Mouse (Mus musculus) gastrocnemius, adult 2 months (tissue): ENCODE results near the gene Itga9. TPM values are rescaled to one million over a fixed set of nuclear protein-coding genes. Genes with fewer than 3 reads are reported as not detected.

Experiments used
- DNase-seq: peaks from one replicate; pipeline ENCODE4 v3.0.0; 2022
- H3K27ac ChIP-seq: fragments of 200-600 bp; 2 replicates; pipeline ENCODE4 v1.8.1; 2022; ENCODE audit warnings: mild to moderate bottlenecking
- H3K4me3 ChIP-seq: fragments of 200-600 bp; 2 replicates; pipeline ENCODE4 v1.8.1; 2022; ENCODE audit warnings: mild to moderate bottlenecking, moderate library complexity
- CTCF ChIP-seq: fragments of 200-600 bp; IDR thresholded peaks from 2 replicates; pipeline ENCODE4 v1.8.1; 2022; ENCODE audit warnings: antibody characterized with exemption, mild to moderate bottlenecking, moderate library complexity
- intact Hi-C: fragments of 180-260 bp; cut with DNase I; formaldehyde crosslinking; loops from one replicate; pipeline ENCODE4 v1.15.1; 2025
- total RNA-seq, 2 experiments: library from RNA; stranded (reverse); gene quantifications; 2 replicates each; pipeline ENCODE4 v1.2.3; 2021

Gene Itga9
- total RNA-seq, 2 experiments from 2014 or later = 3.0 to 5.7 TPM

- DNase-seq = peak; percentile 79
- Histone ChIP-seq H3K4me3 (peak overlapping the region; percentile 67), H3K27ac (peak overlapping the region; percentile 85)
- intact Hi-C loops = loop anchor here (5.0 kb wide), 1 partner anchor 81 kb away; no protein-coding TSS in a partner anchor
- TF ChIP-seq CTCF = no peak
Observed at GRCm38 (mm10) chr9:118611111-118611541, 4.6 kb downstream of the Itga9 start.

DNA sequence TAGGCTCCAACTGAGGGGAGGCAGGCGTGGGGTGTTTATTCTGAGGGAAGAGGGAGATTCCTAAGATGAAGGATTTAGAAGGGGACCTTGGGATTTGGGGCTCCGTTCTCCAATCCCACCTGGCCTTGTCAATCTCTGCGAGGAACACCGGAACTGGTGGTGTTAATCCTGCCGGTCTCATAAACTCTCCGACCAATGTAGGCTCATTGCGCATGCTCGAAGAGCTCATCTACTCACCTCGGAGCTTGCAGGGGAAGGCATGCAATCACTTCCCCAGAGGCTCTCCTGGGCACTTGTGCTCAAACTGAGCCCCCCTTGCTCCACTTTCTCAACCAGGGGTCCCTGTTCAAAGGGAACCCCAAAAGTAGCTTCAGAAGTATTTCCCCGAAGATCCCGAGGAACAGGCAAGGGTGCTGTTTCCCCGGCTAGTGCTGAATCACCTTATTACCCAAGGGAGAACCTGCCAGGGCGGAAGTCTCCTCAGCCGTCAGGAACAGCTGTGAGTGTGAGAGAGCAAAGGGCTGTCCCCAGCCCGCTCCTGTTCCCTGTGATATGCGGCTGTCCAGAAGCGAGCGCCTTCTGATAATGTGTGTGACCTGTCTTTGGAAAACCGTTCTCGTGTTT, 5.6 kb downstream of the Itga9 start:
- intact Hi-C loops = loop anchor here (5.0 kb wide), 1 partner anchor 80 kb away; no protein-coding TSS in a partner anchor
- no peak for TF ChIP-seq CTCF
- Histone ChIP-seq H3K4me3 (peak overlapping the region; percentile 67), H3K27ac (peak overlapping the region; percentile 85)
- DNase-seq = peak; percentile 64

- DNase-seq = no peak
- Histone ChIP-seq H3K4me3 (no peak overlapping the region), H3K27ac (no peak overlapping the region)
- intact Hi-C loops = no loop called here
- TF ChIP-seq CTCF = no peak
Observed at GRCm38 (mm10) chr9:118617237-118617636, 10.7 kb downstream of the Itga9 start.

GRCm38 (mm10) chr9:118618732-118619250, 12.3 kb downstream of the Itga9 start:
- DNase-seq = no peak
- no peak for TF ChIP-seq CTCF
- intact Hi-C loops = no loop called here
- Histone ChIP-seq H3K27ac (no peak overlapping the region), H3K4me3 (no peak overlapping the region)

DNA sequence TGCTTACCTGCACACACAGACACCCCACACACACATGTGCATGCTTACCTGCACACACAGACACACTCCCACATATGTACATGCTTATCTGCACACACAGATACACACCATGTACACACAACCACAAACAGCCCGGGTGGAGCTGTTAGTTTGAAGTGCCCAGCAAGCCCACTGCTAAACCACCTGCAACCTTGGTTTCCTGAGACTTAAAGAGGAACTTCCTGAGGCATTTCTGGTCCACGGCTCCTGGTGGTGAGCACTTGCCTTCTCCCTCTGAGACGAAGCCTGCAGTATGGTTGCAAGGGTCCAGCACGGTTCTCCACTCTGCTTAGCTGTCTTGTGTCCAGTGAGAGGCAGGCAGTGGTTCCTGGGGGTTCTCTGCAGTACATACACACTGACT, 14.3 kb downstream of the Itga9 start:
- DNase-seq = no peak
- no peak overlapping the region for H3K27ac ChIP-seq
- no peak for TF ChIP-seq CTCF
- no peak overlapping the region for H3K4me3 ChIP-seq
- intact Hi-C loops = no loop called here

- intact Hi-C loops = no loop called here
- no peak for DNase-seq
Observed at GRCm38 (mm10) chr9:118621691-118622090, 15.2 kb downstream of the Itga9 start.

GRCm38 (mm10) chr9:118622376-118623166, 16.1 kb downstream of the Itga9 start:
- no peak for TF ChIP-seq CTCF
- DNase-seq = peak; percentile 73
- peak overlapping the region; percentile 62 for H3K27ac ChIP-seq
- intact Hi-C loops = no loop called here
- H3K4me3 ChIP-seq = no peak overlapping the region

More at GRCm38 (mm10) chr9:118621691-118622090, 15.2 kb downstream of the Itga9 start:
- Histone ChIP-seq H3K4me3 (no peak overlapping the region), H3K27ac (0 out of 2 replicates have a peak overlapping the region, but pooled peaks have one; percentile 24)
- TF ChIP-seq CTCF = no peak

DNA sequence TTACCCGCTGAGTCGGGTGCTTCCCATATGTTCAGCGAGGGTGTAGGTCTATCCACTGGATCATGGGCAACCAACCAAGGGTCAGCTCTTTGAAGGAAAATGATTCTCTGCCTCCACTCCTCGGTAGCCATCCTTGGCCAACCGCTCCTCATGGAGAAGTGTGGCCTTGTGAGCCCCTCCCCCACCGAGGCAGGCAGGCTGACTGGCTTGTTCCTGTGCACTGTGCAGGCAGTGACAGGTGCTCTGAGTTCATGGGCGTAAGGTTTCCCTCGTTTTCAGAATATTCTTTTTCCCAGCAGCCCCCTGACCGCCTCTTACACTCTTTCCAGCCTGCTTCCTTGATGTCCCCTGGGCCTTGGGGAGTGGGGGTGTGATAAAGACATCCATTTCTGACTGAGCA, 17.0 kb downstream of the Itga9 start:
- intact Hi-C loops = no loop called here
- TF ChIP-seq CTCF = no peak
- Histone ChIP-seq H3K4me3 (no peak overlapping the region), H3K27ac (no peak overlapping the region)
- no peak for DNase-seq

DNA sequence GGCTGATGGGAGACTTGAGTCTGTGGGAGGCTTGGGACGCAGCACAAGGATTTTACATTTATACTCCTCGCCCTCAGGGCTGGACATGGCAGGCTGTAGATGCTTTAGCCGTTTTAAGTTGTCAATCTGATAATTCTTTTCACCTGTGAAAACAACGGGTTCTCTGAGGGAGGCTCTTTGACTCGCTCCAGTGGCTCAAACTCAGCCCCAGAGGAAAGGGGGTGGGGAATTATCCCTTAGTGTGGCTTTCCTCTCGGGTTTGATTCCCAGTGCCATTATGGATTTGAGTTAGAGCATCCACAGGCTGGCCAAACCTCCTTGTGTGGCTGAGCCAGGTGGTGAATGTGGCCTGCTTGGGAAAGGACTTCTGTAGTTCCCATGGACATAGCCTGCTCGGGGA, 17.7 kb downstream of the Itga9 start:
- H3K27ac ChIP-seq = no peak overlapping the region
- intact Hi-C loops = no loop called here
- no peak for DNase-seq
- no peak for TF ChIP-seq CTCF
- H3K4me3 ChIP-seq = no peak overlapping the region

- intact Hi-C loops = no loop called here
- no peak for DNase-seq
Observed at GRCm38 (mm10) chr9:118629763-118630379, 23.4 kb downstream of the Itga9 start.

DNA sequence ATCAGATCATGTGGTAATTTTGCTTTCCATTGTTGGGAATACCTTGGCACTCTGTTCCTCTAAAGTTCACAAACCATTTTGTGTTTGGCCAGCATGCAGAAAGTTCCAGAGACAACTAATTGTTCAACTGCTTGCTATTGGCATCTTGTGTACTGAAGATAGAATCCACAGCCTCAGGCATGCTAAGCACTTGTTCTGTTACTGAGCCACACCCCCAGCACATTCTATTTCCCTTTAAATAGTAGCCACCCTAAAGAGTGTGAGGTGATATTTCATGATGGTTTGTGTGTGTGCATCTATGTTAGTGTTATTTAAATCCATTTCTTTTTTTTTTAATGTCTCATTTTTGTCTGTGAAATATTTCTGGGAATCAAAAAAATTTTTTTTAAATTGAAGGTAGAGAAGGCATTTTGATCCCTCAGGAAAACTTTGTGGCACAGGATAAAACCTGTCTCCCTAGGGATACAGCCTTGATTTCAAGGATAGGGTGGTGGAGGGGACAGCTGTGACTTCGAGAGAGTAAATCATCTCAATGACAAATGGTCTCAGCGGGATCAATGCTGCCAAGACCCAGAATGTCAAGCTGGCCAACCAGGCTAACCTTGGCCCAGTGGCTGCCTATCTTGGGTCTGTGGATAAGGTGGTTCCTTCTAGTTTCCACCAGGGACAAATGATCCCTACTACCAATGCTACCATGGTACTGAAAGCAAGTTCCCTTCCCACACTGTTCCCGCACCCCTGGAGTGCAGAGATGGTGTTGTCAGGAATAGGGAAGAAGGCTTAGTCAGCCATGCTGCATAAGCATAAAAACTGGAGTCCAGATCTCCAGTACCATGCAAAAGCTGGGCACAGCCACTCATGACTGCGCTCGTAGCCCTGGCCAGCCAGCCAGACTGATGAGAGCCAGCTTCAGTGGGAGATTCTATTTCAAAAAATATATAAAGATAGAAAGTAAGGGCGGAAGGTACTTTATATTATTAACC, 25.6 kb downstream of the Itga9 start:
- no peak for TF ChIP-seq CTCF
- peak; percentile 53 for DNase-seq
- Histone ChIP-seq H3K4me3 (peak overlapping the region; percentile 28; the same call in 1 of the 2 replicates), H3K27ac (peak overlapping the region; percentile 73)
- intact Hi-C loops = no loop called here

More at GRCm38 (mm10) chr9:118629763-118630379, 23.4 kb downstream of the Itga9 start:
- H3K4me3 ChIP-seq = no peak overlapping the region
- TF ChIP-seq CTCF = no peak
- H3K27ac ChIP-seq = no peak overlapping the region

DNA sequence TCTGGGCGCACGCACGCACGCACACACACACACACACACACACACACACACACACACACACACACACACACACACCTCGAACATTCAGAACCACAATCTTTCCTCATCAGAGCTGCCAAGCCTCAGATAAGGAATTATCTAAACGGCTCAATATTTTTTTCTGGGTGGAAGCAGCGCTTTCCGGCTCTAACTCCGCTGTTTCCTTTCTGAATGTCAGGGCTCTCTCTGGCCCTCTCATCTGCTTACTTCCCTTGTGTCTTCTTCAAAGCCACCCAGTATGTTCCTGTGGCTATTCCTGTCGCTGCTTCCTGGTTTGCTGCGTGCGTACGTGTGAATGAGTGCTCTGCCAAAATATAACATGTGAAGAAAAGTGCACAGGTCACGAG, 26.3 kb downstream of the Itga9 start:
- H3K27ac ChIP-seq = peak overlapping the region; percentile 73
- peak overlapping the region; percentile 48 for H3K4me3 ChIP-seq
- no peak for DNase-seq
- intact Hi-C loops = no loop called here
- no peak for TF ChIP-seq CTCF
